Mouse (Mus musculus) macrophage (primary cell): ENCODE results near the gene Dbt. TPM values are rescaled to one million over a fixed set of nuclear protein-coding genes. Genes with fewer than 3 reads are reported as not detected.
A peak's percentile ranks its signal among the peaks of the same experiment; 100 is the strongest.

Experiments
- H3K27ac ChIP-seq: fragments of 350-480 bp; formaldehyde crosslinking; 2 replicates; pipeline ENCODE4 v1.9.0; 2021
- H3K36me3 ChIP-seq: fragments of 350-480 bp; formaldehyde crosslinking; 2 replicates; pipeline ENCODE4 v1.9.0; 2021; ENCODE audit errors: inconsistent target
- H3K4me3 ChIP-seq: fragments of 350-480 bp; formaldehyde crosslinking; 2 replicates; pipeline ENCODE4 v1.9.0; 2021; ENCODE audit errors: inconsistent target
- H3K79me2 ChIP-seq: fragments of 350-480 bp; formaldehyde crosslinking; 2 replicates; pipeline ENCODE4 v1.9.0; 2021; ENCODE audit errors: inconsistent target
- WGBS: methylation state at CpG from one replicate; pipeline ENCODE4 v1.1.7; 2026; ENCODE audit warnings: inconsistent platforms; ENCODE audit not compliant: missing documents; 5-methylcytosine and 5-hydroxymethylcytosine counted together
- polyA plus RNA-seq: library from polyadenylated mRNA; stranded (reverse); fragments of 250-400 nt; gene quantifications from 3 replicates; pipeline ENCODE4 v1.2.4, GENCODE M21; 2018; ENCODE audit warnings: inconsistent platforms

Gene Dbt
- polyA plus RNA-seq, 1 experiment from 2014 or later: 12.6 TPM

DNA sequence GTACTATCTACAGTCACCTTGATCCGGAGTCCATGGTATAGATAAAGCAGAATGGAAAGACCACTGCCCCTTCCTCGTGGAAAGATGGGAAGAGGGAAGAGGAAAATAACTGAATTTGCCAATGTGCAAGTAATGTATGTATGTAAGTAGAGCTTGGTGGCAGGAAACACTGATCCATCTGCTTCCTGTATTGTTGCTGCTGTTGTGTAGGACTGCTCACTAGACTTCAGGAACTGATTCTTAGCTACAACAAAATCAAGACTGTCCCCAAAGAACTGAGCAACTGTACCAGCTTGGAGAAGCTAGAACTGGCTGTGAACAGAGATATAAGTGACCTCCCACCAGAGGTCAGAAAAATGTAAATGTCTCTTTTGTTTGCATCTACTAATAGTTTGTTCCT, 57.8 kb downstream of the Dbt start:
- H3K79me2 ChIP-seq: no peaks in the 10 kb centered on the region
- 15% methylated on average over 2 of the region's 2 CpGs for WGBS
- no peak overlapping the region for H3K27ac ChIP-seq
- no peaks in the 10 kb centered on the region for H3K36me3 ChIP-seq
- no peak overlapping the region for H3K4me3 ChIP-seq

DNA sequence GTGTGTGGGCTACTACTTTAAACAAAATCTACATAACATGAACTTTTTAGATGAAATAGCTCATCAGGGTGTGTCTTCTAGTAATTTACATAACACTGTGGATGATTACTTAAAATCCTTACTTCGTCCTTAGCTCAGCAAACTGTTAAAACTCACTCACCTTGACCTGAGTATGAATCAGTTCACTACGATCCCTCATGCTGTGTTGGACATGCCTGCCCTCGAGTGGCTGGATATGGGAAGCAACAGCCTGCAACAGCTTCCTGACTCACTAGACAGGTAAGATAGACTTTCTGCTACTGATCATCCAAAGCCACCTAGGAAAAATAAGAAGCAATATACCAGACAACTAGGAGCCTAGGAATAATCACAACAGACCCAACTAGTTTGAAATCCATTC, 64.4 kb downstream of the Dbt start:
- Histone ChIP-seq H3K79me2 (no peaks in the 10 kb centered on the region), H3K4me3 (no peak overlapping the region), H3K36me3 (peaks cover 17% of the 10 kb centered on the region), H3K27ac (no peak overlapping the region)
- 56% methylated on average over 3 of the region's 3 CpGs for WGBS

DNA sequence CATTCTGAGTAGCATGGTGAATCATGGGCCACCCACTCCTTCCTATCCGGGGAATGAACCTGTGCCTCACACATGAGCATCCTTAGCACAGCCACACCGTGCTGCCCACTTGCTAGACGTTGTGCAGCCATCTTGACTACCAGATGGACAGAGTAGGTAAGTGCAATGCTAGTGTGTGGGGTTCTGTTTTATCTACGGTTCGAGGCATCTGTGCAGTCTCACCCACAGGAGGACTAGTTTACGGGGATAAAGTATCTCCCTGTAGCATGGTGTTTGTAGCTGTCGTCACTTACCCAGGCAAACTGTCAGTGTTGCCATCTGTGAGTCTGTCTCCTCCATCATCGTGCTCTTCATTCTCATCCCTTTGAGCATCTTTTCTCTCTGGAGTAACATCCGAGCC, 69.3 kb downstream of the Dbt start:
- Histone ChIP-seq H3K4me3 (no peak overlapping the region), H3K27ac (no peak overlapping the region), H3K79me2 (no peaks in the 10 kb centered on the region), H3K36me3 (peaks cover 57% of the 10 kb centered on the region)
- 98% methylated on average over 9 of the region's 9 CpGs for WGBS

- Histone ChIP-seq H3K36me3 (peaks cover 26% of the 10 kb centered on the region), H3K79me2 (peaks cover 60% of the 10 kb centered on the region), H3K4me3 (peak overlapping the region; percentile 96), H3K27ac (peak overlapping the region; percentile 79)
- 2% methylated on average over 17 of the region's 22 CpGs for WGBS
Measured at GRCm38 (mm10) chr3:116594076-116594727, 81.3 kb downstream of the Dbt start.

GRCm38 (mm10) chr3:116594728-116595602, 82.1 kb downstream of the Dbt start, which contains the start of gene Sass6:
Gene Sass6, plus strand, starts transcription at chr3:116594982.
- peak within 1 kb of the TSS; percentile 96 for H3K4me3 ChIP-seq
- WGBS: under 1% methylated on average over 63 of the region's 65 CpGs
- peaks cover 18% of the 10 kb centered on the region for H3K36me3 ChIP-seq
- peak within 1 kb of the TSS; percentile 79 for H3K27ac ChIP-seq
- H3K79me2 ChIP-seq: peaks cover 67% of the 10 kb centered on the region

GRCm38 (mm10) chr3:116595603-116595991, 82.7 kb downstream of the Dbt start:
- peak overlapping the region; percentile 79 for H3K27ac ChIP-seq
- H3K4me3 ChIP-seq: peak overlapping the region; percentile 96
- H3K36me3 ChIP-seq: peaks cover 12% of the 10 kb centered on the region
- WGBS: 8% methylated on average over 10 of the region's 10 CpGs
- peaks cover 73% of the 10 kb centered on the region for H3K79me2 ChIP-seq

Other genes with a start within 250 kb of the Dbt start
- gene Cdc14a, start 89.0 kb upstream of the Dbt start, polyA plus RNA-seq: 2.0 to 2.2 TPM (median 2.1 TPM) in 3 replicates
- 15.1 to 29.7 TPM (median 23.7 TPM) in 3 replicates for gene Rtca, start 4.9 kb upstream of the Dbt start, polyA plus RNA-seq
- 1.9 to 10.2 TPM (median 2.7 TPM) in 3 replicates for gene Lrrc39, start 49.9 kb downstream of the Dbt start, polyA plus RNA-seq
- gene Sass6, start 81.9 kb downstream of the Dbt start, polyA plus RNA-seq: 6.4 to 7.6 TPM (median 6.7 TPM) in 3 replicates
- 7.4 to 9.9 TPM (median 9.7 TPM) in 3 replicates for gene Trmt13, start 101.5 kb downstream of the Dbt start, polyA plus RNA-seq
- 40.3 to 52.4 TPM (median 44.3 TPM) in 3 replicates for gene Mfsd14a, start 149.6 kb downstream of the Dbt start, polyA plus RNA-seq
- not detected in 3 replicates for gene Gm43191, start 168.2 kb downstream of the Dbt start, polyA plus RNA-seq
- 17.7 to 27.8 TPM (median 21.7 TPM) in 3 replicates for gene Slc35a3, start 199.8 kb downstream of the Dbt start, polyA plus RNA-seq